Mouse (Mus musculus) inflammation-experienced regulatory T-cells, adult 6 months (primary cell): ENCODE data around the gene Mtrex. TPM values are rescaled to one million over a fixed set of nuclear protein-coding genes. Genes with fewer than 3 reads are reported as not detected.

Source experiments
- ATAC-seq: one replicate; pipeline ENCODE4 v1.8.0; 2017
- polyA plus RNA-seq, 3 experiments: library from polyadenylated mRNA; unstranded; fragments of 100-300 nt; shearing (Covaris generic); gene quantifications; one replicate each; pipeline ENCODE4 v1.2.1; 2017

Gene Mtrex
- polyA plus RNA-seq, 3 experiments from 2014 or later, result 55.7 to 77.3 (median 74.5) TPM

GRCm38 (mm10) chr13:112823911-112824648, 103.1 kb downstream of the Mtrex start:
- peak; percentile 69 for ATAC-seq

- ATAC-seq, result no peak
Observed at GRCm38 (mm10) chr13:112823236-112823910, 103.8 kb downstream of the Mtrex start.

GRCm38 (mm10) chr13:112822413-112822812, 104.8 kb downstream of the Mtrex start:
- no peak for ATAC-seq

- no peak for ATAC-seq
Observed at GRCm38 (mm10) chr13:112818125-112818524, 109.1 kb downstream of the Mtrex start.

Other genes starting within 250 kb of the Mtrex start
- gene Plpp1, start 126.6 kb downstream of the Mtrex start, polyA plus RNA-seq, result 1 to 10 TPM in 2 of 3 experiments, under 1 TPM in 1; 0.94 to 5.9 (median 1.2) TPM
- gene Dhx29, start 56 bp upstream of the Mtrex start, polyA plus RNA-seq, result 10 to 100 TPM in 2 of 3 experiments, 1 to 10 TPM in 1; 8.8 to 12.4 (median 10.9) TPM
- not detected for gene Ccno, start 60.4 kb upstream of the Mtrex start, polyA plus RNA-seq
- gene Mcidas, start 66.4 kb upstream of the Mtrex start, polyA plus RNA-seq, result not detected
- gene Cdc20b, start 107.7 kb upstream of the Mtrex start, polyA plus RNA-seq, result not detected
- gene Gpx8, start 119.0 kb upstream of the Mtrex start, polyA plus RNA-seq, result not detected
- gene Gzma, start 173.6 kb upstream of the Mtrex start, polyA plus RNA-seq, result 10 to 100 TPM in 1 of 3 experiments, under 1 TPM in 1, not detected in 1; 0.98 to 40.3 TPM